Mouse (Mus musculus) thymus, adult 18-20 months (tissue): Measurements from ENCODE around the gene Rab11a.
"Not testable (repeated sequence)": the region's sequence is repeated elsewhere in the genome, so short reads cannot be mapped to it uniquely, and the experiment has no call there.

Experiments
- DNase-seq, 2 experiments: peaks; one replicate each; pipeline ENCODE4 v3.0.0; 2022; ENCODE audit warnings: mixed read lengths in 2 of 2

Gene Rab11a

GRCm38 (mm10) chr9:64739001-64739400 lies 1.4 kb upstream of the Rab11a start:
- no peak for DNase-seq

GRCm38 (mm10) chr9:64736639-64737405 lies 736 bp downstream of the Rab11a start:
- peak; percentile 17 to 37 for DNase-seq

- DNase-seq: no peak
Measured at GRCm38 (mm10) chr9:64736076-64736638, 1.4 kb downstream of the Rab11a start.

- DNase-seq: not testable (repeated sequence)
Measured at GRCm38 (mm10) chr9:64734992-64735391, 2.6 kb downstream of the Rab11a start.

- no peak for DNase-seq
Measured at GRCm38 (mm10) chr9:64734166-64734565, 3.4 kb downstream of the Rab11a start.

- DNase-seq: no peak
Measured at GRCm38 (mm10) chr9:64731029-64731560, 6.5 kb downstream of the Rab11a start.

GRCm38 (mm10) chr9:64726454-64726853 lies 11.1 kb downstream of the Rab11a start:
- no peak for DNase-seq

- no peak for DNase-seq
Measured at GRCm38 (mm10) chr9:64719526-64720163, 17.9 kb downstream of the Rab11a start.

- DNase-seq: not testable (repeated sequence)
Measured at GRCm38 (mm10) chr9:64710291-64710690, 27.3 kb downstream of the Rab11a start.

- no peak for DNase-seq
Measured at GRCm38 (mm10) chr9:64704073-64704840, 33.3 kb downstream of the Rab11a start.

- DNase-seq: no peak
Measured at GRCm38 (mm10) chr9:64703420-64703965, 34.1 kb downstream of the Rab11a start.

GRCm38 (mm10) chr9:64702937-64703336 lies 34.6 kb downstream of the Rab11a start:
- no peak for DNase-seq

GRCm38 (mm10) chr9:64702391-64702790 lies 35.2 kb downstream of the Rab11a start:
- DNase-seq: no peak

GRCm38 (mm10) chr9:64701651-64702050 lies 35.9 kb downstream of the Rab11a start:
- no peak for DNase-seq

- no peak for DNase-seq
Measured at GRCm38 (mm10) chr9:64700451-64701311, 36.9 kb downstream of the Rab11a start.

GRCm38 (mm10) chr9:64698586-64698985 lies 39.0 kb downstream of the Rab11a start:
- DNase-seq: no peak

- no peak for DNase-seq
Measured at GRCm38 (mm10) chr9:64697677-64698076, 39.9 kb downstream of the Rab11a start.

GRCm38 (mm10) chr9:64697006-64697405 lies 40.6 kb downstream of the Rab11a start:
- DNase-seq: no peak

- DNase-seq: no peak
Measured at GRCm38 (mm10) chr9:64696404-64696803, 41.2 kb downstream of the Rab11a start.

GRCm38 (mm10) chr9:64695266-64695665 lies 42.3 kb downstream of the Rab11a start:
- DNase-seq: no peak

- no peak for DNase-seq
Measured at GRCm38 (mm10) chr9:64693094-64693493, 44.5 kb downstream of the Rab11a start.

GRCm38 (mm10) chr9:64691176-64691575 lies 46.4 kb downstream of the Rab11a start:
- no peak for DNase-seq
